Mouse (Mus musculus): ENCODE measurements at regions not wholly inside any gene's neighbourhood (a gene's known extent, or its start where the extent isn't known, plus 50 kb on each side); places are given as distances from the start of the nearest gene placed in this dataset.

- DNase-seq, result no peak
Observed at GRCm38 (mm10) chr6:148541981-148542380, 97.8 kb upstream of the Tmtc1 start.

- DNase-seq, result no peak
Observed at GRCm38 (mm10) chr6:148539207-148539960, 95.2 kb upstream of the Tmtc1 start.

- no peak for DNase-seq
Observed at GRCm38 (mm10) chr6:148534364-148534763, 90.2 kb upstream of the Tmtc1 start.

DNA sequence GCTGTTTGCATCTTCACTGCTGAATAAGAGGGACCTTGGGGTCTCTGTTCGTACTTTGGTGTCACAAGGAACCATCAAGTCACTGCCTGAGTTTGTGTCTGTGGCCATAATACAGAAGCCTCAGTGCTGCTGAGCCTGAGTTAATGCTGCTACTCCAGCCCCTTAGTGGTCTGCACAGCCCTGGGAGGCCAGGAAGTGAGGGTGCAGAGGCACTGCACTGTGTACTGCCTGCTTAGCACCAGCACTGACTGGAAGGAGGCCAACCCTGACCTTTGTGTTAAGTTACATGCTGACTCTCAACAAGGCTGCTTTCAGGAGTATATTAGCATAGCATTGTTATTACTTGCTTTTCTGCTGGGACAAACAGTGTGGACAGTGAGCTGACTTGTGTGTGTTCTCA lies 86.9 kb upstream of the Tmtc1 start:
- DNase-seq, result peak in 1 of 2 experiments; percentile 16

GRCm38 (mm10) chr6:148528611-148529010 lies 84.4 kb upstream of the Tmtc1 start:
- no peak for DNase-seq

- no peak for DNase-seq
Observed at GRCm38 (mm10) chr6:148522893-148523292, 78.7 kb upstream of the Tmtc1 start.

DNA sequence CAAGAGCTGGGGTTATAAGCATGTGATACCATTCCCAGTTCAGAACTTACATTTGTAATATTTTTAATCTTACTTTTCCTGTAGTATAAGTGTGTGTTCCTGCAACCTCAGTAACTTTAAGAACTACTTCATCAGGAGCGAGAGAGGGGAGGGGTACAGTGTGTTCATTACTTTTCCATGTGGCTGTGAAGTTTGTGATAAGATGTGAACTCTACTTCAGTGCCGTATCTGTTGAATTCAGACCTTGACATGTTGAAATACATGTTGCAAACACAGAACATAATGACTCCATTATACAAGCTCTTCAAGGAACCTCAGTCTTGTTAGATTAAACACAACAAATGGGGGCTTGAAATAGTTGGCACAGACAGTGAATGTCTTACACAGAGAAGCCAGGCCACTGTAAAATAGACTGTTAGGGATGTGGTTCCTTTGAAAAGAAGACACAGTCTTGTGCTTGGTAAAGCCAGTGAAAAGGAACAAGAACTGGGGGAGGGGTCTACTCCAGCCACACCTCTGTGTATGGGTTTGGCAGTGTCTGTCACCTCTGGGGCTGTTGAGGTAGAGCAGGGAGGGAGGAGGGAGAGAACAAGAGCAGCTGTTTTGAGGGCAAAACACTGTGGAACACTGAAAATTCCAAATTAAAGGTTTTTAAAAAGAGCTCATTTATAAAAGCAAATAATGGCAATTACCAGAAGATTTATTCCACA lies 73.5 kb upstream of the Tmtc1 start:
- DNase-seq, result no peak

DNA sequence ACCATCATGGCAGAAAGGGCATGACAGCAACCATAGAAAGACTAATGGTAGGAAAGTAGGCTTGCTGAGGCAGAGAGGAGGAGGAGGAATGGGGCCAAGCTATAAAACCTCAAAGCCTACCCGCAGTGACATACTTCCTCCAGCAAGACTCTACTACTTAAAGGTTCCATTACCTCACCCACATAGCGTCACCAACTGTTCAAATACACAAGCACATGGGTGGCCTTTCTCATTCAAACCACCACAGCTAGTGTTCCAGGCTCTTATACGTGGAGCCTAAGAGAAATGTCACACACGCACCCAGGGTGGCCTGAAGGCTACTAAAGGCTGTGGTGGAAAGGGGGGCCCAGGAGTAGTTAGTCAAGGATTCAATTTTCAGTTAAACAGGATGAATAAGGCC lies 72.5 kb upstream of the Tmtc1 start:
- DNase-seq, result no peak

GRCm38 (mm10) chr6:148515105-148515504 lies 70.9 kb upstream of the Tmtc1 start:
- DNase-seq, result no peak

DNA sequence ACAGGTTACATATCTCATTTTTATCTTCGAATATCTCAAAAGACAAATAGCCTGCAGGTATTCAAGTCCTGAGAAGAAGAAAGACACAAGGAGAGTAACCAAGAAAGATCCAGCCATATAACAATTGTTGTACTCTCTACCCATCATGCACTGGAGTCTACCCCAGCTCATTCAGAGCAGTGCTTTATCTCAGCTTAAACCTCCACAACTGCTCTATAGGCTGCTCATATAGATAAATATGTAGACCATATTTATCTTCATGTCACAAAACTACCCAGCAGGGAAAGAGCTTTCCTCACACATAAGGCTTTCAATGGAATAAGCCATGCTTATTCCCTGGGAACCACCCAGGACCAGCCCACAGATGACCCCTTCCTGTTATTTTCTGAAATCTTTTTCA lies 70.5 kb upstream of the Tmtc1 start:
- DNase-seq, result no peak

DNA sequence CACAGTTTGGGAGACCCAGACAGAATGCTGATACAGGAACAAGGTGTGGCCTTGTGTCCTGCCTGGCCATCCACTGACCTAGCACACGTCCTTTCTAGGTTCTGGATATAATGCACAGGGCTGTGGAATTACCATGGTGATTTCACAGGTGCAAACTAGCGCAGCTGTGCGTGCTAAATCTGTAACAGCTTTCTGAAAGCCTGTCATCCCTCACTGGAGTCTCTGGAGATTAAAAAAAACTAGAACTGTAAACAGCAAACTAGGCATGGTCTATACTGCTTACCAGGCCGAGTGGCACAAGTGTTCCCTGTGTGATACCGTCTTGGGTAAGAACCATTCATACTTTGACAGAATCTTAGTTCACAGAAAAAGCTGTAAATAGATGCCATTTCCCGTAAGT lies 69.9 kb upstream of the Tmtc1 start:
- no peak for DNase-seq

DNA sequence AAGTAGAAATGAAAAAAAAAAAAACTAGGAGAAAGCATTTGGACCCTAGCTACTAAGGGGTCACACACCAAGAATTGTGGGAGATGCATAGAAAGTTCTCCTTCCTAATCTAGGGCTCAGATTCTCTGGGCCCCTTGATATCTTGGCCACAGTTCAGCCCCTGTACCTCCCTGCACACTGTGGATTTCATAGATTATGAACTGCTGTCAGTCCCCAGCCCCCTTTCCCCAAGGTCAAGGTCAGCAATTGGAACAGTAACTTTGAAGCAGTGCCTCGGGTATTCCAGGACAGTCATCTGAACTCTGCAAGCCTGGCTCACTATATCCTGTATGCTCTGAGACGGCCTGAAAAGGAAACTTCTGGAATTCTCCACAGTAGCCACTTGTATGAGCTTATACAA lies 68.9 kb upstream of the Tmtc1 start:
- peak; percentile 28 to 44 for DNase-seq

DNA sequence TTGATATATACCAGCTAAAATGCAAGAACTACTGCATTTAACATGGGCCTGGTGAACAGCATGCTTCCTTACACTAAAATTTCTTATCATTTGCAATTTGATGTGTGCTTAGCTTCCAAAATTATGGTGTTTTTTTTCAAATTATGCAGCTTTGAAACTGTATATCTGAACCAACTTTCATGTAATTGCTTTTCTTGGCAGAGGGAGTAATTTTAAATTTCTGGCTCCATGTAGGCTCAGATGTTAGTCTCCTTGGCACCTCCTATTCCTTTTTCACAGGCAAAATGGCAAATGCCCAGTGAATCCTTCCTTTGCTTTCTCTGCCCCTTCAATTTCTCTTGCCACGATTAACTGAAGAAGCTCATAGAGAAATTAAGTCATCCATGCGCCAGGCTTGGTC lies 61.1 kb upstream of the Tmtc1 start:
- DNase-seq, result no peak

DNA sequence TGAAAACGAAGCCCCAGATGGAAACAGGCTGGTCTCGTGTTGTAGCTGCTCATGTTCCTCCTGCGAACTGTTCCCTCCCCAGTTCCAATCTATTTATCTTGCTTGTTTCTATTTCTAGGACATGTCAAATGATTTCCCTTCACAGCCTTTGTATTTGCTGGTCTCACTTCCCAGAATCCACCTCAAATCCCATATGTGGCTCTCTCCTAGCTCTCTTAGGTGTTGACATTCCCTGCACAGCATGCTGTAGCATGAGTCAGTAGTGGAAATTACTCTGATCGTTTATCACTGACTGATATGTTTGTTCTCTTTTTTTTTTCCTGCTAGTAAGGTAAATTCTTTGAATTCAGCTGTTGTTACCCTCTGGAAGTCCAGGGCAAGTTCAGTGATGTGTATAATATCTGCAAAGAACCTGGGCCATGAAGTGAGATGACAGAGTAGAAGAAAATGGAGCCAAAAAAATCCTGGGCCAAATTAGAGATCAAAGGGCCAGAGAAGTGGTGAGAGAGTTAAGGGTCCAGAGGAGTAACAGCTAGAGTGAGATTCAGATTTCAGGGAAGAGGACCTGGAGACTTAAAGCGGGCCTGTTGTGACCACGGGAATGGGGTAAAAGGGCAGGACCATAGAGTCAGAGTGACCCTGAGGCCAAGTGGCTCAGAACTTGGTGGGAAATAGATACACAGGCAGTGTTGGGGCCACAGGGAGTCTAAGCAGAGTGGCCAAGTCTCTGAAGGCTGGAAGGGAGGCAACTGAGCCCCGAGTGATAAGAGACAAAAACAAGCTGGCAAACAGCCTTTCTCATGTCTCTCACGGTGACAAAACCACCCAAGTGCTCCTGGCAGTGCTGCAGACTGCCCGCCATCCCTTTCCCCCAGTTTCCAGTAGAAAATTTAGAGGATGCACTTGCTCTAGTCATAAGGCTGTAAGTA lies 56.3 kb upstream of the Tmtc1 start:
- no peak for DNase-seq

All from adrenal gland, postnatal 36 days (tissue).